Mouse (Mus musculus) layer of hippocampus, adult 2 months (tissue): ENCODE measurements around the gene Blmh. TPM values are rescaled to one million over a fixed set of nuclear protein-coding genes. Genes with fewer than 3 reads are reported as not detected.

Source experiments
- DNase-seq, 2 experiments: peaks; one replicate each; pipeline ENCODE4 v3.0.0; 2022; ENCODE audit warnings: low spot score in 2 of 2
- H3K27ac ChIP-seq: fragments of 200-600 bp; 2 replicates; pipeline ENCODE4 v1.8.1; 2022
- H3K4me3 ChIP-seq: fragments of 200-600 bp; 2 replicates; pipeline ENCODE4 v1.8.1; 2022; ENCODE audit warnings: mild to moderate bottlenecking
- CTCF ChIP-seq: fragments of 200-600 bp; conservative IDR thresholded peaks from 2 replicates; pipeline ENCODE4 v1.8.1; 2022; ENCODE audit warnings: antibody characterized with exemption, mild to moderate bottlenecking, moderate library complexity
- total RNA-seq, 2 experiments: library from RNA; stranded (reverse); gene quantifications; 2 replicates each; pipeline ENCODE4 v1.2.3; 2021

The Blmh gene
- total RNA-seq, 2 experiments from 2014 or later, result 57.7 to 58.2 TPM

GRCm38 (mm10) chr11:76992886-76993285, 68.3 kb downstream of the Blmh start:
- no peak for TF ChIP-seq CTCF
- DNase-seq, result no peak
- Histone ChIP-seq H3K27ac (no peak overlapping the region), H3K4me3 (no peak overlapping the region)

- no peak overlapping the region for H3K4me3 ChIP-seq
- H3K27ac ChIP-seq, result no peak overlapping the region
- no peak for TF ChIP-seq CTCF
- peak in 1 of 2 experiments; percentile 8 for DNase-seq
Measured at GRCm38 (mm10) chr11:76995966-76996672, 71.5 kb downstream of the Blmh start.

GRCm38 (mm10) chr11:76997305-76997704, 72.7 kb downstream of the Blmh start:
- Histone ChIP-seq H3K4me3 (peak overlapping the region; percentile 53), H3K27ac (no peak overlapping the region)
- peak; percentile 19 to 62 for DNase-seq
- peak; percentile 87 for TF ChIP-seq CTCF

GRCm38 (mm10) chr11:76997916-76998704, 73.5 kb downstream of the Blmh start, which contains the start of gene Slc6a4:
TSS of gene Slc6a4 (plus strand) at chr11:76998603.
- peak within 1 kb of the TSS; percentile 53 for H3K4me3 ChIP-seq
- no peak for DNase-seq
- H3K27ac ChIP-seq, result no peak within 1 kb of the TSS
- no peak for TF ChIP-seq CTCF

- H3K4me3 ChIP-seq, result peak overlapping the region; percentile 53
- no peak overlapping the region for H3K27ac ChIP-seq
- TF ChIP-seq CTCF, result no peak
- DNase-seq, result no peak
Measured at GRCm38 (mm10) chr11:76998705-76999226, 74.2 kb downstream of the Blmh start.

- no peak for DNase-seq
- TF ChIP-seq CTCF, result no peak
- H3K4me3 ChIP-seq, result no peak overlapping the region
Measured at GRCm38 (mm10) chr11:77000741-77001140, 76.1 kb downstream of the Blmh start.

GRCm38 (mm10) chr11:77002361-77002760, 77.8 kb downstream of the Blmh start:
- no peak overlapping the region for H3K4me3 ChIP-seq
- no peak for TF ChIP-seq CTCF
- no peak for DNase-seq
- no peak overlapping the region for H3K27ac ChIP-seq

More at GRCm38 (mm10) chr11:77000741-77001140, 76.1 kb downstream of the Blmh start:
- H3K27ac ChIP-seq, result no peak overlapping the region

GRCm38 (mm10) chr11:77005881-77006280, 81.3 kb downstream of the Blmh start:
- H3K27ac ChIP-seq, result no peak overlapping the region
- no peak overlapping the region for H3K4me3 ChIP-seq
- TF ChIP-seq CTCF, result no peak
- DNase-seq, result no peak

- no peak for TF ChIP-seq CTCF
- no peak overlapping the region for H3K27ac ChIP-seq
Measured at GRCm38 (mm10) chr11:77006616-77007015, 82.0 kb downstream of the Blmh start.

GRCm38 (mm10) chr11:77009069-77010025, 84.7 kb downstream of the Blmh start:
- no peak for DNase-seq
- Histone ChIP-seq H3K27ac (no peak overlapping the region), H3K4me3 (no peak overlapping the region)
- no peak for TF ChIP-seq CTCF

More at GRCm38 (mm10) chr11:77006616-77007015, 82.0 kb downstream of the Blmh start:
- no peak for DNase-seq
- no peak overlapping the region for H3K4me3 ChIP-seq

GRCm38 (mm10) chr11:77010762-77011475, 86.3 kb downstream of the Blmh start:
- DNase-seq, result no peak
- Histone ChIP-seq H3K4me3 (no peak overlapping the region), H3K27ac (no peak overlapping the region)
- TF ChIP-seq CTCF, result no peak

- Histone ChIP-seq H3K27ac (no peak overlapping the region), H3K4me3 (no peak overlapping the region)
- DNase-seq, result no peak
- TF ChIP-seq CTCF, result no peak
Measured at GRCm38 (mm10) chr11:77018046-77018445, 93.4 kb downstream of the Blmh start.
